Mouse (Mus musculus): Measurements from ENCODE around the gene Dhrs4. TPM values are rescaled to one million over a fixed set of nuclear protein-coding genes. Genes with fewer than 3 reads are reported as not detected.

The Dhrs4 gene
- polyA plus RNA-seq (2012; rRNA removed), result 17.1 and 17.6 TPM in 2 replicates

DNA sequence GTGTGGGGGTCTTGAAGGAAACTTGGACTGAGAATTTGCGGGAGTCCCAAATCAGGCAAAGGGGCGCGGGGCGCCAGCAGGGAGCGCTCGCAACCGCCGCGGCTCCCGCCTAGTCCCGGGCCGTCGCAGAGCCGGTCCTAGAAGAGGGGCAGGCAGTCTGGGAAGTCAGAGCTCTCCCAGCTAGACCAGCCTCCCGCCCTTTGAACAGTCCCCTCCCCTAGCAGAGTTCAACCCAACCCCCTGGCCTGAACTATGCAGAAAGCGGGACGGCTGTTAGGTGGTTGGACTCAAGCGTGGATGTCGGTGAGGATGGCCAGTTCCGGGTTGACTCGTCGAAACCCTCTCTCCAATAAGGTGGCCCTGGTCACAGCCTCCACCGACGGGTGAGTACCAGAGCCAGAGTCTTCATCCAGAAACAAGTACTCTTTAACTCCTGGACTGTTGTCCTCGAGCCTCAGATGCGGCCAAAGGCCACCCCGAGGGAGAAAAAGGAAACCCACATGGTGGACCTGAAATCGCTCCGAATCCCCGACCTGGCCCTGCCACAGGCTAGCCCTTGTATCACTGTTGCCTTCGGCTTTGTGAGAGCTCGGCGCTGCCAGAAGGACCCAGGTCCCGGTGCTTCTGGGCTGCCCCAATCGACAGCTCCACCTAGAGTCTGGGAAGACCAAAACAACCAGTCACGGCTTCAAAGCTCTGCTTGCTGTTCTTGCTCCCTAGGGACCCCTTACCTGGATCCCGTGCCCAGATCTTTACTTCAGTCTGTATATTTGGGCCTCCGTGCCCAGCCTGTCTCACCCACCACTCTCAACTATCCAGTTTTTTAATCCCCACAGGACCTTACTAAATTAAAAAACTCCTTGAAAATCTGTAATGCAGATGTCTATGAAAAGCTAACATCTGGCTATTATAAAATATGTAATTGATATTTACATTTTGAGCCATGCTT lies at the start of gene Dhrs4:
Gene Dhrs4 (plus strand): TSS at position 108 of the 949 bp plus-strand sequence.
- DNase-seq (ENCODE audit: extremely low spot score in 1 of 2, low spot score in 1 of 2), result peak in 1 of 2 experiments; percentile 84

DNA sequence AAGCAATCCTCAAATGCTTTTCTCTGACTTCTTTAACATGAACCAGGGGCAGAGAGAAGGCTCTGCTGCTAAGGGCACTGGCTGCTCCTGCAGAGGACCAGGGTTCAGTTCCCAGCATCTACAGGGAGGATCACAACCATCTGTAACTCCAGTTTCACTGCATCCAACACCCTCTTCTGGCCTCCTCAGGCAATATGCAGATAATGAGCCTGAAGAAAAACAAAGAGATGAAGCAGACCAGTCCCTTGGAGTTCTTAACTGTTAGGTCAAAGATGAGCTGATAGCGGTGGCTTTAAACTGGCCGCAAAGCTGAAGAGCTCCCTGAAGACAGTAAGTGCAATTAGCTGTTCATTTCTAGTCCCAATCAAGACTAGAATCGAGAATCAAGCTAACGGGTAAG lies 48.3 kb upstream of the Dhrs4 start:
- no peak for DNase-seq (ENCODE audit: extremely low spot score in 1 of 2, low spot score in 1 of 2)

- no peak for DNase-seq (ENCODE audit: extremely low spot score in 1 of 2, low spot score in 1 of 2)
These were observed 45.5 kb upstream of the Dhrs4 start for GRCm38 (mm10) chr14:55433052-55433451.

DNA sequence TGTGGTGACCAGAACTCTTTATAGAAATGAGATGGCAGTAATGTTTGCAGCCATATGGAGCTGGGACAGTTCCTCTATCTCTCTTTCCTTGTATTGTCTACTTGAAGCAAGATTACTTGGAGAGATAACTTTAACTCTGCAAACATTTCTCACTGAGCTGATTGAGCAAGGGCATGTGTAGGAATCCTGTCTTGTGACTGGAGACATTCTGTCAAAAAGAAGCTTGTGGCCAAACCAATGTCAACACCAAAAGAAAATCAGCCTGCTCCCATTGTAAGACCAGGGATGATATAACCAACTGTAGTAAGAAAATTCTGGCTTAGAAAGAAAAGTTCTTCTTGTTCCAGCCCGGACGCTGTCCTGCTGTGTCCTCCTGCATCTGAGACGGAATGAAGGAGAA lies 43.7 kb upstream of the Dhrs4 start:
- no peak for DNase-seq (ENCODE audit: extremely low spot score in 1 of 2, low spot score in 1 of 2)

DNA sequence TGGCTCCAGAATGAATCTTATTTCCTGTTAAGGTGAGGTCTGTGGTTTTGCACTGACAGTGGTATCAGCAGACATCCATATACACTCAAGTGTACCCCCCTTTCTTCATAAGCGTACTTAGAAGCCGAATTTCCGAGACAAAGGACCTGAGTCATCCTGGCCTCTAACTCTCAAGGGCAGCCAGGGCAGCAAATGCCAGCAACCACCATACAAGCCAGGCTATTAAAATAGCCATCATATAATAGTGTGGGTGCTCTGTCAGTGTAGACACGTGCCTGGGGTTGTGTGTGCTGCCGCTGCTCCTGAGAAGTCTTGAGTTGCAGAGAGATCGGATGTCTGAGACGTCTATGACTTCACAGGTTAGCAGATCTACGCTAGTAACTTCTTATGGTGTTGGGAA lies 41.4 kb upstream of the Dhrs4 start:
- DNase-seq (ENCODE audit: extremely low spot score in 1 of 2, low spot score in 1 of 2), result no peak

GRCm38 (mm10) chr14:55438193-55438784 lies 40.3 kb upstream of the Dhrs4 start:
- peak in 1 of 2 experiments; percentile 73 for DNase-seq (ENCODE audit: extremely low spot score in 1 of 2, low spot score in 1 of 2)

GRCm38 (mm10) chr14:55457693-55458092 lies 20.9 kb upstream of the Dhrs4 start:
- DNase-seq (ENCODE audit: extremely low spot score in 1 of 2, low spot score in 1 of 2), result no peak

GRCm38 (mm10) chr14:55458273-55458672 lies 20.3 kb upstream of the Dhrs4 start:
- DNase-seq (ENCODE audit: extremely low spot score in 1 of 2, low spot score in 1 of 2), result peak; percentile 30 to 85

- DNase-seq (ENCODE audit: extremely low spot score in 1 of 2, low spot score in 1 of 2), result no peak
These were observed 19.8 kb upstream of the Dhrs4 start for GRCm38 (mm10) chr14:55458761-55459160.

DNA sequence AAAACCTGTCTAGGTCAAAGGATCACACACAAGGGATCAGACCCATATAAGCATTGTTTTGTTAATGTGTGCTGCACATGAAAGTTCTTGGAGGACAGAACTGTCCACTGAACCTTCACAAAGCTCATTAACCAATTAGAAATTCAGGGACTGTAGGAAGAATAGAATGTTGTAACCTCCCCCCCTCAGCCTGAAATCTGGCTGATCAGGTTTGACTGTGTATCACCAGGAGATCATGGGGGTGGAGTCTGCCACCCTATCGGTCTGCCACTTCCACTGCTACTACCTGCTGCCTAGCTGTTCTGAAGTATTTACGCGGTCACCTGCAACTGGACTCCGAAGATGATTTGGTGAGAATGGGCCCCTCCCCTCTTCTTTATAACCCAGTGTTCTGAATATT lies 18.8 kb upstream of the Dhrs4 start:
- DNase-seq (ENCODE audit: extremely low spot score in 1 of 2, low spot score in 1 of 2), result no peak

- DNase-seq (ENCODE audit: extremely low spot score in 1 of 2, low spot score in 1 of 2), result peak; percentile 24 to 38
These were observed 18.3 kb upstream of the Dhrs4 start for GRCm38 (mm10) chr14:55460297-55460696.

DNA sequence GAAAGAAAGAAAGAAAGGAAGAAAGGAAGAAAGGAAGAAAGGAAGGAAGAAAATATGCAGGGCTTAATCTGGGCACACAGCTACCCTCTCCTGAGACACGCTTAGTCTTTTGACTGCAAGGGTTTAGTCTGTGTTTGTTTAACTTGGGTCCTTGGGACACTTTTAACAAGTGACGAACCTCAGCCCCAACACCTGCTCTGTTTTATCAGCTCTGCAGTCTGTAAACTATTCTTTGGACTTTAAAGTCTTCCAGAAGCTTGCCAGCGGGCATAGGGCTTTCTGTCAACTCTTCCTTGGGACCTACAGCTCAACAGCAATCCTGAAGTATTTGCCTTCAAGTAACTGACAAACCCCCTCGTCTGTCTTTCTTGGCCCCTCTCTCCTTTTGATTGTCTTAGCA lies 16.8 kb upstream of the Dhrs4 start:
- no peak for DNase-seq (ENCODE audit: extremely low spot score in 1 of 2, low spot score in 1 of 2)

DNA sequence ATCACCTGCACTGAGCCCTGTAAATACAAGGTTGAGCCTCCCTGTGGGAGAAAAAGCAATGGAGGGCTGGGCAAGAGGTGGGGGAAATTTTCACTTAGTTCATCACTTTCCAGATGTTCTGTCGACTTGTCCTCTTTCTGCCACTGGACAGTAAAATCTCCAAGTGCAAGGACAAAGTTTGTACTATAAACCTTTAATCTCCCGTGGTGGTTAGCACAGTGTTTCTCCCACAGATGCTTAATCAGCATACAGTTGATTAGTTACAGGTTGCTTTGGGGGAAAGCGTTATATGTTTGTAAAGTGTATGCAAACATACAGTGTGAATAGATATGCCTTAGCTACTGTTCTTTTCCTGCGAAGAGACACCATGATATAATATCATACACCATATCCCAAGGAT lies 12.1 kb upstream of the Dhrs4 start:
- no peak for DNase-seq (ENCODE audit: extremely low spot score in 1 of 2, low spot score in 1 of 2)

DNA sequence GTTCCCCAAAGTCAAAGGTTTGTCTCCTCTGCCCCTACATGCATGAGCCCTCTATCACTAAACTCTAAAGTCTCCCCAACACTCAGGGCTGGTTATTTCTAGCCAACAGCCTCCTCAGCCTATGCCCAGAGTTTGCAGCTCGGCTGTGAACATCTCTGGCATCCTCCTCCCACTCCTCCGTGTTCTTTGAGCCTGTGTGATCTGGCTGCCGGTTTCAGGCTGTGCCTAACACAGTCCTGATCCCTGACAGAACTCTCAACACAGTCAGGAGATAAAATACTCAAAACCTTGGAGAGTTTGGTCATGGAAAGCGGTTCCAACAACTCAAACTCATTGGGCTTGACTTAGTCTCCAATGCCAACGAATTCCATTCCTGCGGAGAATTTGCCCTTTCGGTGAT lies 11.4 kb upstream of the Dhrs4 start:
- peak in 1 of 2 experiments; percentile 44 for DNase-seq (ENCODE audit: extremely low spot score in 1 of 2, low spot score in 1 of 2)

DNA sequence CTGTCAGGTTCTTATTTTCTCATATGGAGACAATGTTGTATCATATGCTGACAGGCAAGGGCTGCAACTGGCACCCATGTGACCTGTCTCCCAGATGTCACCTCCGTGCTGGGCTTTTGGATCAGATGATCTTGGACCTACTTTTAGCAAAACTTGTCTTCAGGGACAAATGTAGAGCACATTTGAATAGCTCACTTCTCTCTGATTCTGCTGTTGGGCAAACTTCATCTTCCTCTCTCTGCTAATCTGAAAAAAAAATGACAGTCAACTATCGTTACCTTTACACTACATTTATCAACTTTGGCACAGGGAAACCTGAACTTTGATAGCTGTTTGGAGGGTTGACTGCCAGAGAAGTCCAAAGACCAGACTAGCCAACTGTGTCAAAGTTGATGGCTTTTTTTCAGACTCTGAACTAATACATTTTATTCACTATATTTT lies 10.2 kb upstream of the Dhrs4 start:
- no peak for DNase-seq (ENCODE audit: extremely low spot score in 1 of 2, low spot score in 1 of 2)

- DNase-seq (ENCODE audit: extremely low spot score in 1 of 2, low spot score in 1 of 2), result no peak
These were observed 9.5 kb upstream of the Dhrs4 start for GRCm38 (mm10) chr14:55469041-55469440.

- no peak for DNase-seq (ENCODE audit: extremely low spot score in 1 of 2, low spot score in 1 of 2)
These were observed 8.7 kb upstream of the Dhrs4 start for GRCm38 (mm10) chr14:55469821-55470220.

GRCm38 (mm10) chr14:55470806-55471205 lies 7.8 kb upstream of the Dhrs4 start:
- no peak for DNase-seq (ENCODE audit: extremely low spot score in 1 of 2, low spot score in 1 of 2)

DNA sequence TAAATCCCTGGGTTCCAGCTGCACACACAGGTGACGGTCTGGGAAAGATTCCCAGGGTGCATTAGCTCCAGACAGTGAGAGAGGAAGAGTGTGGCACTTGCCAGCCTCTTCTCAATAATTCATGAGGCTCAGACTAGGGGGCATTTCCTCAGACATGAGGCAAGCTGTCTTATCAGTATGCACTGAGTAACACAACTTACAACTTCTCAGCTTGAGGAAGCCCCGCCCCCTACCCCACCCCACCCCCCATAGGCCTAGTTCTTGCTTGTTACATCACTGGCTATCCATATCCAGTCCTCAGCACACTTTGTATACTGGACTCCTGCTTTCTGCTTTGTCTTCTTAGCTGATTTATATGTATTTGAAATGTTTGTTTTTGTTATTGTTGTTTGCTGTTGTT lies 2.9 kb upstream of the Dhrs4 start:
- no peak for DNase-seq (ENCODE audit: extremely low spot score in 1 of 2, low spot score in 1 of 2)

DNA sequence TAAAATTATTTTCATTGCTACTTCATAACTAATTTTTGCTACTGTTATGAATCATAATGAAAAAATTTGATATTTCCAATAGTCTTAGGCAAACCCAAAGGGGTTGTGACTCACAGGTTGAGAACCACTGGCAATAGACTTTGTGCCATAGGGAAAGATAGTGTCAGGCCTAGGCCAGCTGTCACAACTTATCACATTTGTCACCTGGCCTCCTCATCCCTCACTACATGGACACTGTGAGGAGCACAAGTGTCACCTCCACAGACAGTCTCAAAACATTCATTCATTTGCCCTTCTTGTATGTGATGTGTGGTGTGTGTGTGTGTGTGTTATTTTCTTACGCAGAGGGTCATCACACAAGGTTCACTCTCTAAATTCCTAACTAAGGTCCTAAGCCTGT lies 1.1 kb upstream of the Dhrs4 start:
- DNase-seq (ENCODE audit: extremely low spot score in 1 of 2, low spot score in 1 of 2), result no peak

GRCm38 (mm10) chr14:55477829-55478228 lies 729 bp upstream of the Dhrs4 start:
- no peak for DNase-seq (ENCODE audit: extremely low spot score in 1 of 2, low spot score in 1 of 2)

DNA sequence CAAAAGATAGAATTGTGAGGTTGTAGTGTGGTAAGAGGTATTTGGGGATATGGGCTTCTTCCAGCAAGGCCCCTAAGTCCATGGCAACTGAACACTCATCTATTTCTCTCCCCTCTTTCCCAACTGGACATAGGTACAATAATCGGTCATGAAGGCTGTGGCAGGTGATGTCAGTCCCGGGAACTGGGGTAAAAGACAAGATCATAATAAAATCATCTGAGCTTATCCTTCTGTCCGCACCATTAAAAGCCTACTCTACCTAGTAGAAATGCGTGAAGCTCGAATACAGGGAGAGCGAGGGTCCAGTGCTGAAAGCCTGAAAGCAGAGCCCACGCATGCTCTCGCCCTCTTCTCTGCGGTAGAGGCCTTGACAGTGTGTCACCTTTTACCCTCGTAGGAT lies 1.1 kb downstream of the Dhrs4 start:
- no peak for DNase-seq (ENCODE audit: extremely low spot score in 1 of 2, low spot score in 1 of 2)

All from frontal cortex, adult 2 months (tissue).